Mouse (Mus musculus) neural tube, embryonic 12.5 days (tissue): ENCODE measurements around the gene Abcf1. TPM values are rescaled to one million over a fixed set of nuclear protein-coding genes. Genes with fewer than 3 reads are reported as not detected.

ENCODE experiments used
- ATAC-seq: fragments of 200-750 bp; cut with Nextera tagmentation; 2 replicates; pipeline ENCODE4 v1.8.0; 2017; ENCODE audit warnings: low read depth, mild to moderate bottlenecking, moderate TSS enrichment, moderate library complexity; ENCODE audit not compliant: low FRiP score
- H3K27ac ChIP-seq: fragments of 300-500 bp; sonication (generic); 2 replicates; pipeline ENCODE4 v1.5.1; 2016
- H3K27me3 ChIP-seq: fragments of 300-500 bp; sonication (generic); replicated peaks from 2 replicates; pipeline ENCODE4 v1.6.1; 2016; ENCODE audit warnings: mild to moderate bottlenecking
- H3K36me3 ChIP-seq: fragments of 300-500 bp; sonication (generic); 2 replicates; pipeline ENCODE4 v1.6.1; 2016; ENCODE audit warnings: mild to moderate bottlenecking
- H3K4me1 ChIP-seq: fragments of 300-500 bp; sonication (generic); 2 replicates; pipeline ENCODE4 v1.6.1; 2016
- H3K4me2 ChIP-seq: fragments of 300-500 bp; sonication (generic); replicated peaks from 2 replicates; pipeline ENCODE4 v1.6.1; 2016; ENCODE audit warnings: mild to moderate bottlenecking
- H3K4me3 ChIP-seq: fragments of 300-500 bp; sonication (generic); 2 replicates; pipeline ENCODE4 v1.5.1; 2016
- H3K9ac ChIP-seq: fragments of 300-500 bp; sonication (generic); 2 replicates; pipeline ENCODE4 v1.6.1; 2016; ENCODE audit warnings: mild to moderate bottlenecking
- H3K9me3 ChIP-seq: fragments of 300-500 bp; sonication (generic); 2 replicates; pipeline ENCODE4 v1.6.1; 2016; ENCODE audit warnings: mild to moderate bottlenecking
- WGBS: fragments of 180-500 bp; shearing (Covaris S2); methylation state at CpG from one replicate; pipeline ENCODE4 v1.1.7; 2016; 5-methylcytosine and 5-hydroxymethylcytosine counted together
- microRNA counts: library from miRNA; unstranded; fragments of <30 nt; microRNA quantifications from one replicate; lab custom pipeline; 2017
- microRNA-seq: library from miRNA; unstranded; fragments of <30 nt; microRNA quantifications from one replicate; pipeline ENCODE4, GENCODE M21; 2017
- polyA plus RNA-seq: library from polyadenylated mRNA; unstranded; fragments of >200 nt; fragmentation: Nextera tagmentation; extraction: Ambion mirVana; gene quantifications from 2 replicates; pipeline ENCODE4 v1.2.1, GENCODE M21; 2016

Abcf1 gene
- polyA plus RNA-seq, 1 experiment from 2014 or later: 105 TPM

GRCm38 (mm10) chr17:35916297-35917142, 53.0 kb downstream of the Abcf1 start, which contains the start of the genes Mrps18b and Ppp1r10:
Gene Mrps18b, minus strand, starts transcription at chr17:35916389.
Gene Ppp1r10, plus strand, starts transcription at chr17:35916434.
- under 1% methylated on average over 83 of the region's 83 CpGs for WGBS
- ATAC-seq: peak; percentile 93
- no peaks in the 10 kb centered on the region for H3K9me3 ChIP-seq

GRCm38 (mm10) chr17:35915538-35916296, 53.8 kb downstream of the Abcf1 start:
- Histone ChIP-seq H3K9me3 (no peaks in the 10 kb centered on the region), H3K27me3 (no peaks in the 10 kb centered on the region), H3K27ac (peak overlapping the region; percentile 51; the same call in 1 of the 2 replicates), H3K36me3 (peaks cover 8% of the 10 kb centered on the region; the same call in 1 of the 2 replicates), H3K4me1 (peaks cover 19% of the 10 kb centered on the region), H3K4me3 (peak overlapping the region; percentile 71), H3K9ac (peak overlapping the region; percentile 98), H3K4me2 (peak overlapping the region; percentile 74)
- no peak; the same call in 1 of the 2 replicates for ATAC-seq
- WGBS: 4% methylated on average over 28 of the region's 28 CpGs

More at GRCm38 (mm10) chr17:35916297-35917142, 53.0 kb downstream of the Abcf1 start, which contains the start of the genes Mrps18b and Ppp1r10:
- H3K4me1 ChIP-seq: peaks cover 25% of the 10 kb centered on the region
- H3K27me3 ChIP-seq: no peaks in the 10 kb centered on the region
- H3K4me2 ChIP-seq: peak within 1 kb of the TSS; percentile 74
- peak within 1 kb of the TSS; percentile 96 for H3K27ac ChIP-seq
- H3K4me3 ChIP-seq: peak within 1 kb of the TSS; percentile 71
- H3K36me3 ChIP-seq: peaks cover 8% of the 10 kb centered on the region; the same call in 1 of the 2 replicates
- peak within 1 kb of the TSS; percentile 98 for H3K9ac ChIP-seq

- no peak overlapping the region for H3K4me3 ChIP-seq
- WGBS: 81% methylated on average over 6 of the region's 6 CpGs
Observed at GRCm38 (mm10) chr17:35914975-35915374, 54.6 kb downstream of the Abcf1 start.

GRCm38 (mm10) chr17:35909919-35910369, 59.6 kb downstream of the Abcf1 start, which contains the start of gene Atat1:
Gene Atat1, minus strand, starts transcription at chr17:35910075.
- Histone ChIP-seq H3K9me3 (no peaks in the 10 kb centered on the region), H3K9ac (peak within 1 kb of the TSS; percentile 83), H3K4me2 (peak within 1 kb of the TSS; percentile 92), H3K36me3 (peaks cover 39% of the 10 kb centered on the region), H3K27ac (peak within 1 kb of the TSS; percentile 46), H3K4me1 (peaks cover 17% of the 10 kb centered on the region), H3K4me3 (peak within 1 kb of the TSS; percentile 70), H3K27me3 (no peaks in the 10 kb centered on the region)
- ATAC-seq: peak; percentile 96
- 4% methylated on average over 25 of the region's 25 CpGs for WGBS

More at GRCm38 (mm10) chr17:35914975-35915374, 54.6 kb downstream of the Abcf1 start:
- Histone ChIP-seq H3K4me1 (peaks cover 12% of the 10 kb centered on the region), H3K4me2 (peak overlapping the region; percentile 74), H3K9ac (no peak overlapping the region), H3K9me3 (no peaks in the 10 kb centered on the region), H3K27ac (no peak overlapping the region), H3K27me3 (no peaks in the 10 kb centered on the region), H3K36me3 (peaks cover 8% of the 10 kb centered on the region; the same call in 1 of the 2 replicates)
- no peak for ATAC-seq

- peaks cover 45% of the 10 kb centered on the region for H3K36me3 ChIP-seq
- no peaks in the 10 kb centered on the region for H3K9me3 ChIP-seq
- no peaks in the 10 kb centered on the region for H3K27me3 ChIP-seq
- ATAC-seq: peak; percentile 63
- peak overlapping the region; percentile 46 for H3K27ac ChIP-seq
- H3K4me2 ChIP-seq: peak overlapping the region; percentile 92
- H3K4me1 ChIP-seq: peaks cover 17% of the 10 kb centered on the region
- peak overlapping the region; percentile 70 for H3K4me3 ChIP-seq
- WGBS: 23% methylated on average over 20 of the region's 20 CpGs
- H3K9ac ChIP-seq: peak overlapping the region; percentile 83
Observed at GRCm38 (mm10) chr17:35909186-35909918, 60.2 kb downstream of the Abcf1 start.

GRCm38 (mm10) chr17:35907609-35908008, 62.0 kb downstream of the Abcf1 start:
- Histone ChIP-seq H3K4me1 (peaks cover 17% of the 10 kb centered on the region), H3K27ac (no peak overlapping the region), H3K4me2 (peak overlapping the region; percentile 92), H3K9ac (no peak overlapping the region), H3K4me3 (no peak overlapping the region), H3K9me3 (no peaks in the 10 kb centered on the region), H3K27me3 (no peaks in the 10 kb centered on the region), H3K36me3 (peaks cover 55% of the 10 kb centered on the region)
- 79% methylated on average over 2 of the region's 2 CpGs for WGBS
- ATAC-seq: no peak

MicroRNAs within 50 kb of the gene (microRNA counts, 519-probe panel; counts per million panel counts)
- microRNA mmu-miR-1894-3p (lab: Ali Mortazavi, UCI) (342 counts per million, percentile 67 among the panel's probes with 10 or more counts), microRNA mmu-miR-1894-5p (lab: Ali Mortazavi, UCI) (342 counts per million, percentile 67 among the panel's probes with 10 or more counts), microRNA mmu-miR-877 (lab: Ali Mortazavi, UCI) (342 counts per million, percentile 67 among the panel's probes with 10 or more counts)

Small RNA genes lying within 50 kb of the gene (microRNA-seq; reads per million reads assigned to microRNA genes)
- gene Mir1894 (not detected), gene Mir877 (118 reads per million, percentile 55 among the genes with 10 or more reads in this experiment)

Other genes starting within 250 kb of the Abcf1 start
- 5.2 and 7.9 TPM in 2 replicates for gene Ier3, start 148.1 kb downstream of the Abcf1 start, polyA plus RNA-seq
- gene Flot1, start 146.5 kb downstream of the Abcf1 start, polyA plus RNA-seq: 60.5 and 60.6 TPM in 2 replicates
- gene Tubb5, start 131.5 kb downstream of the Abcf1 start, polyA plus RNA-seq: 1,533 and 1,543 TPM in 2 replicates
- gene Mdc1, start 128.2 kb downstream of the Abcf1 start, polyA plus RNA-seq: 13.6 and 14.7 TPM in 2 replicates
- gene Nrm, start 108.4 kb downstream of the Abcf1 start, polyA plus RNA-seq: 40.5 and 41.3 TPM in 2 replicates
- 34.6 and 35.1 TPM in 2 replicates for gene Ppp1r18, start 104.2 kb downstream of the Abcf1 start, polyA plus RNA-seq
- gene Dhx16, start 89.9 kb downstream of the Abcf1 start, polyA plus RNA-seq: 43.3 and 45.9 TPM in 2 replicates
- gene 2310061I04Rik, start 72.3 kb downstream of the Abcf1 start, polyA plus RNA-seq: 26.8 and 30.3 TPM in 2 replicates
- gene Atat1, start 59.7 kb downstream of the Abcf1 start, polyA plus RNA-seq: 299 and 304 TPM in 2 replicates
- 55.3 and 56.1 TPM in 2 replicates for gene Mrps18b, start 53.4 kb downstream of the Abcf1 start, polyA plus RNA-seq
- gene Ppp1r10, start 53.3 kb downstream of the Abcf1 start, polyA plus RNA-seq: 60.2 and 61.6 TPM in 2 replicates
- gene Gnl1, start 10.1 kb upstream of the Abcf1 start, polyA plus RNA-seq: 53.3 and 53.5 TPM in 2 replicates
- 50.9 and 56.1 TPM in 2 replicates for gene Prr3, start 10.5 kb upstream of the Abcf1 start, polyA plus RNA-seq
- gene H2-T24, start 50.8 kb upstream of the Abcf1 start, polyA plus RNA-seq: 4.5 and 5.2 TPM in 2 replicates
- 3.6 and 4.0 TPM in 2 replicates for gene H2-T23, start 63.1 kb upstream of the Abcf1 start, polyA plus RNA-seq
- gene H2-T22, start 73.0 kb upstream of the Abcf1 start, polyA plus RNA-seq: 7.4 and 7.7 TPM in 2 replicates
- not detected in 2 replicates for gene Gm6034, start 73.2 kb upstream of the Abcf1 start, polyA plus RNA-seq
- gene Gm11127, start 88.6 kb upstream of the Abcf1 start, polyA plus RNA-seq: not detected in 2 replicates
- gene Gm19684, start 151.9 kb upstream of the Abcf1 start, polyA plus RNA-seq: not detected in 2 replicates
- not detected in 2 replicates for gene Gm7030, start 159.7 kb upstream of the Abcf1 start, polyA plus RNA-seq
- gene Gm8909, start 198.8 kb upstream of the Abcf1 start, polyA plus RNA-seq: 0.25 TPM in 1 of 2 replicates, not detected in the other
- gene H2-T3, start 220.5 kb upstream of the Abcf1 start, polyA plus RNA-seq: not detected in 2 replicates